Mouse (Mus musculus) liver, adult 2 months (tissue): ENCODE measurements around the gene Sphk2.

Experiments used
- CTCF ChIP-seq: fragments of 200-500 bp; IDR thresholded peaks from 2 replicates; pipeline ENCODE4 v1.5.1; 2011; ENCODE audit warnings: low read depth, low read length, control low read depth
- POLR2A ChIP-seq: fragments of 200-500 bp; IDR thresholded peaks from 2 replicates; pipeline ENCODE4 v1.6.1; 2011; ENCODE audit warnings: low read length, control low read depth; ENCODE audit not compliant: insufficient read depth; ENCODE audit errors: extremely low read depth

GRCm38 (mm10) chr7:45700301-45701015 is 17.3 kb downstream of the Sphk2 start:
- TF ChIP-seq POLR2A, result no peak
- no peak for TF ChIP-seq CTCF
